Mouse (Mus musculus) forebrain, embryonic 13.5 days (tissue): Measurements from ENCODE around the gene Micall1. TPM values are rescaled to one million over a fixed set of nuclear protein-coding genes. Genes with fewer than 3 reads are reported as not detected.
A peak's percentile ranks its signal among the peaks of the same experiment; 100 is the strongest.

Experiments
- ATAC-seq: fragments of 200-750 bp; cut with Nextera tagmentation; 2 replicates; pipeline ENCODE4 v1.8.0; 2017
- H3K27ac ChIP-seq: fragments of 300-500 bp; sonication (generic); 2 replicates; pipeline ENCODE4 v1.5.1; 2015; ENCODE audit warnings: inconsistent platforms, mild to moderate bottlenecking, moderate library complexity
- H3K27me3 ChIP-seq: fragments of 300-500 bp; sonication (generic); 2 replicates; pipeline ENCODE4 v1.6.1; 2015; ENCODE audit warnings: mild to moderate bottlenecking, inconsistent platforms
- H3K36me3 ChIP-seq: fragments of 300-500 bp; sonication (generic); 2 replicates; pipeline ENCODE4 v1.6.1; 2015; ENCODE audit warnings: mild to moderate bottlenecking, inconsistent platforms; ENCODE audit not compliant: poor library complexity, severe bottlenecking
- H3K4me1 ChIP-seq: fragments of 300-500 bp; sonication (generic); 2 replicates; pipeline ENCODE4 v1.6.1; 2015; ENCODE audit warnings: inconsistent platforms
- H3K4me2 ChIP-seq: fragments of 300-500 bp; sonication (generic); 2 replicates; pipeline ENCODE4 v1.6.1; 2015; ENCODE audit warnings: inconsistent platforms, mild to moderate bottlenecking, moderate library complexity
- H3K4me3 ChIP-seq: fragments of 300-500 bp; sonication (generic); 2 replicates; pipeline ENCODE4 v1.5.1; 2015; ENCODE audit warnings: mild to moderate bottlenecking, inconsistent platforms
- H3K9ac ChIP-seq: fragments of 300-500 bp; sonication (generic); 2 replicates; pipeline ENCODE4 v1.6.1; 2015; ENCODE audit warnings: mild to moderate bottlenecking, inconsistent platforms
- H3K9me3 ChIP-seq: fragments of 300-500 bp; sonication (generic); replicated peaks from 2 replicates; pipeline ENCODE4 v1.6.1; 2016; ENCODE audit warnings: inconsistent platforms
- WGBS: fragments of 180-500 bp; shearing (Covaris S2); methylation state at CpG from one replicate; pipeline ENCODE4 v1.1.7; 2015; 5-methylcytosine and 5-hydroxymethylcytosine counted together
- polyA plus RNA-seq: library from polyadenylated mRNA; unstranded; fragments of >200 nt; fragmentation: Nextera tagmentation; extraction: Ambion mirVana; gene quantifications from 2 replicates; pipeline ENCODE4 v1.2.1, GENCODE M21; 2015

The Micall1 gene
- polyA plus RNA-seq, 1 experiment from 2014 or later: 5.4 TPM

- peaks cover 23% of the 10 kb centered on the region for H3K4me1 ChIP-seq
- 34% methylated on average over 10 of the region's 10 CpGs for WGBS
- peak overlapping the region; percentile 96 for H3K4me2 ChIP-seq
- no peaks in the 10 kb centered on the region for H3K9me3 ChIP-seq
- no peak for ATAC-seq
- H3K27me3 ChIP-seq: no peaks in the 10 kb centered on the region
- H3K9ac ChIP-seq: peak overlapping the region; percentile 83
- H3K4me3 ChIP-seq: peak overlapping the region; percentile 96
- peaks cover 32% of the 10 kb centered on the region for H3K36me3 ChIP-seq
- peak overlapping the region; percentile 81 for H3K27ac ChIP-seq
Measured at GRCm38 (mm10) chr15:79074446-79074845, 34.3 kb upstream of the Micall1 start.

- H3K27me3 ChIP-seq: no peaks in the 10 kb centered on the region
- peaks cover 37% of the 10 kb centered on the region for H3K36me3 ChIP-seq
- peak within 1 kb of the TSS; percentile 96 for H3K4me2 ChIP-seq
- WGBS: under 1% methylated on average over 49 of the region's 49 CpGs
- H3K4me3 ChIP-seq: peak within 1 kb of the TSS; percentile 96
- H3K9ac ChIP-seq: peak within 1 kb of the TSS; percentile 83
- H3K27ac ChIP-seq: peak within 1 kb of the TSS; percentile 81
- no peaks in the 10 kb centered on the region for H3K9me3 ChIP-seq
- peaks cover 23% of the 10 kb centered on the region for H3K4me1 ChIP-seq
- ATAC-seq: peak; percentile 94
Measured at GRCm38 (mm10) chr15:79074913-79075532, 33.7 kb upstream of the Micall1 start, which contains the start of gene Eif3l. Gene Eif3l, plus strand, starts transcription at chr15:79075179.

DNA sequence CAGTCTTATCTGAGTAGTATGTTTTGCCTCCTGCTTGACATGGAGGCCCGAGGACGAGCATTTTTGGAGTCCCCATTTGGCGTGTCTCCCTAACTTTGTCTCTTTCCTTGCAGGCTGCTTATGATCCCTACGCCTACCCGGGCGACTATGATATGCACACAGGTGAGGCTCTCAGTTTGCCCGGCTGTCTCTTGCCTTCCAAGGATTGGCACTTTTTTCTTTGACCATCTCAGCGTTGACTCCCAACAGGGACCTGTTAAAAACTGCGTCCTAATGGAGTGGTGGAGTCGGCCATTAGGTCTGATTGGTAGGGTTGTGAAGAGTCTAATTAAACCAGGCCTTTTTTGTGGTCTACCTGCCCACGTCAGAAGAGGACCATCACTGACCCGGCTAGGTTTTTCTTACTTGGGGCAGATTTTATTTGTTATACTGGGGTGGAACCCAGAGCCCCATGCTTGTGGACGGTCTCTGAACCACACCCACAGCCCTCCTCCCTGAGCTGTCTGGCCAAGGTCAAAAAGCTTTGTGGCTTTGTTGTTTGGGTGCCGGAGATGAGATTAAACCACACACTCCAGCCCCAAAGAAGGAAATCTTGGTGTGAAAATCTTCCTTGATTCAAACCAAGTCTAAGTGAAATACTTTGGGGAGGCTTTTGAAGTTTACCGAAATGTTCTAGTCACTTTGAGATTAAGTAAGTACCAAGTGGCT is 32.9 kb upstream of the Micall1 start:
- Histone ChIP-seq H3K9ac (peak overlapping the region; percentile 83), H3K4me3 (peak overlapping the region; percentile 96), H3K27ac (no peak overlapping the region), H3K36me3 (peaks cover 43% of the 10 kb centered on the region), H3K9me3 (no peaks in the 10 kb centered on the region), H3K27me3 (no peaks in the 10 kb centered on the region), H3K4me2 (peak overlapping the region; percentile 96), H3K4me1 (peaks cover 23% of the 10 kb centered on the region)
- no peak; the same call in 1 of the 2 replicates for ATAC-seq
- 40% methylated on average over 15 of the region's 15 CpGs for WGBS

- Histone ChIP-seq H3K27me3 (no peaks in the 10 kb centered on the region), H3K9ac (no peak overlapping the region), H3K9me3 (no peaks in the 10 kb centered on the region), H3K4me1 (peaks cover 16% of the 10 kb centered on the region), H3K27ac (no peak overlapping the region), H3K36me3 (peaks cover 81% of the 10 kb centered on the region), H3K4me2 (no peak overlapping the region), H3K4me3 (no peak overlapping the region)
- 97% methylated on average over 7 of the region's 7 CpGs for WGBS
- no peak for ATAC-seq
Measured at GRCm38 (mm10) chr15:79079567-79079966, 29.1 kb upstream of the Micall1 start.

DNA sequence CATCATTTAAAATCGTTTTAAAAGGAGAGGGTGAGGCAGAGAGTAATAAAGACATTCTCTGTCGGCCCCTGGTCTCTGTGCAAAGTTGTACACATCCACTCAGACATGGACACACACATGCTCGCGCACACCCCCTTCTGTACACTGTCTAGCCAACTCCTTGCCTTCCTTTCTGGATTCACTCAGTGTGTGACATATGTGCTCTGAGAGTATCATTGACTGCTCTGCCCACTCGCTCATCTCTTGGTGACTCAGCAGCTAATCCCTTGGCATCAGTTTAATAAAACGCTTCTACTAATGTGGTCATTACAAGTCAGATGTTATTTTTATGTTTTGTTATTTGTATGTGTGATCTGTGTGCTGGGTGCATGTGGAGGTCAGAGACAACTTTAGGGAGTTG is 16.4 kb upstream of the Micall1 start:
- H3K4me1 ChIP-seq: no peaks in the 10 kb centered on the region
- WGBS: 93% methylated on average over 6 of the region's 6 CpGs
- H3K9ac ChIP-seq: no peak overlapping the region
- H3K27ac ChIP-seq: no peak overlapping the region
- H3K9me3 ChIP-seq: no peaks in the 10 kb centered on the region
- no peak for ATAC-seq
- peaks cover 90% of the 10 kb centered on the region for H3K36me3 ChIP-seq
- no peak overlapping the region for H3K4me2 ChIP-seq
- H3K27me3 ChIP-seq: no peaks in the 10 kb centered on the region
- H3K4me3 ChIP-seq: no peak overlapping the region

GRCm38 (mm10) chr15:79093083-79093839 is 15.4 kb upstream of the Micall1 start:
- Histone ChIP-seq H3K4me1 (0 out of 2 replicates have a peak, but pooled peaks cover 6% of the 10 kb centered on the region), H3K9me3 (no peaks in the 10 kb centered on the region)
- 79% methylated on average over 7 of the region's 7 CpGs for WGBS

GRCm38 (mm10) chr15:79095483-79095882 is 13.2 kb upstream of the Micall1 start:
- ATAC-seq: no peak
- 89% methylated on average over 5 of the region's 5 CpGs for WGBS
- Histone ChIP-seq H3K36me3 (peaks cover 61% of the 10 kb centered on the region), H3K27ac (no peak overlapping the region), H3K27me3 (no peaks in the 10 kb centered on the region), H3K4me1 (0 out of 2 replicates have a peak, but pooled peaks cover 6% of the 10 kb centered on the region), H3K4me2 (no peak overlapping the region), H3K9ac (no peak overlapping the region), H3K4me3 (no peak overlapping the region), H3K9me3 (no peaks in the 10 kb centered on the region)

More at GRCm38 (mm10) chr15:79093083-79093839, 15.4 kb upstream of the Micall1 start:
- Histone ChIP-seq H3K4me3 (no peak overlapping the region), H3K27me3 (no peaks in the 10 kb centered on the region), H3K4me2 (no peak overlapping the region), H3K9ac (no peak overlapping the region), H3K36me3 (peaks cover 83% of the 10 kb centered on the region), H3K27ac (no peak overlapping the region)
- no peak for ATAC-seq

DNA sequence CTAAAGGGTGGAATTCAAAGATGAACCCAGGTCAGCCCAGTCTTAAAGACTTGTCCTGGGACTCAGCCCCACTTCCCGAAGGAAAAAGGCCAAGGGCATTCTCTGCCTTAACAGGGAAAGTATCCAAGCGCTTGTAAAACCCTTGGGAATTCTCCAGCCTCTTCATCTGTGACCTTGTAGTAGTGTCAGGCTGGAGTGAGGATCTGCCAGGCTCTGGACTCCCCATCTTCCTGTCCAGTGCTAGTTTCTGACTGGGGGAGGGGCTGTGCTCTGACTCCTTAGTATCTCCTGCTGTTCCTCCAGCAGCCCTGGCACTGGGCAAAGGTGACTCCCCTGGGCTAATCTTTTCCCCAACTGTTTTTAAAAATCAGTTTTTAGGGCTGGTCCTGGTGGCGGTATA is 12.1 kb upstream of the Micall1 start:
- no peaks in the 10 kb centered on the region for H3K9me3 ChIP-seq

GRCm38 (mm10) chr15:79097135-79097534 is 11.6 kb upstream of the Micall1 start:
- Histone ChIP-seq H3K9me3 (no peaks in the 10 kb centered on the region), H3K27me3 (no peaks in the 10 kb centered on the region), H3K4me2 (no peak overlapping the region), H3K36me3 (peaks cover 45% of the 10 kb centered on the region), H3K4me3 (no peak overlapping the region), H3K9ac (no peak overlapping the region), H3K27ac (peak overlapping the region; percentile 36; the same call in 1 of the 2 replicates), H3K4me1 (0 out of 2 replicates have a peak, but pooled peaks cover 6% of the 10 kb centered on the region)
- no peak for ATAC-seq
- 51% methylated on average over 2 of the region's 2 CpGs for WGBS

More for the DNA sequence above, 12.1 kb upstream of the Micall1 start:
- H3K4me2 ChIP-seq: no peak overlapping the region
- WGBS: 85% methylated on average over 3 of the region's 3 CpGs
- ATAC-seq: no peak
- no peak overlapping the region for H3K27ac ChIP-seq
- H3K36me3 ChIP-seq: peaks cover 50% of the 10 kb centered on the region
- no peak overlapping the region for H3K9ac ChIP-seq
- no peaks in the 10 kb centered on the region for H3K27me3 ChIP-seq
- no peak overlapping the region for H3K4me3 ChIP-seq
- H3K4me1 ChIP-seq: 0 out of 2 replicates have a peak, but pooled peaks cover 6% of the 10 kb centered on the region

DNA sequence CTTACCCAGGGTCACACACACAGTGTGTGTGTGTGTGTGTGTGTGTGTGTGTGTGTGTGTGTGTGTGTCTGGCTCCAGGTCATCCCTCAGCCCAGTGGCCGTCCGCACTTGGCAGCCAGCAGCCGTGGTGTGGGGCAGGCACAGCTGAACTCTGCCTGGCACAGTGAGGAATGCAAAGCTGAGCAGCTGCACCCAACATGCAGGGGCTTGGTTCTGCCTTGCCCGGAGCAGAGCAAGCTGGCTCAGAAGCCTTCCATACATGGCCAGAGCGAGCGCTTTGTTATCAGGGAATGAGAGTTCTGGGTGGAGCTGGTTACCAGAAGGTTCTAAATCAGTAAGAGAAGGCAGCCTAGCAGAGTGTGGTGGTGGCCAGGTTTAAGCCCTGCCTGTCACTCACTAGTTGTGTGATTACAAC is 11.1 kb upstream of the Micall1 start:
- 64% methylated on average over 6 of the region's 6 CpGs for WGBS
- H3K27ac ChIP-seq: peak overlapping the region; percentile 36; the same call in 1 of the 2 replicates

DNA sequence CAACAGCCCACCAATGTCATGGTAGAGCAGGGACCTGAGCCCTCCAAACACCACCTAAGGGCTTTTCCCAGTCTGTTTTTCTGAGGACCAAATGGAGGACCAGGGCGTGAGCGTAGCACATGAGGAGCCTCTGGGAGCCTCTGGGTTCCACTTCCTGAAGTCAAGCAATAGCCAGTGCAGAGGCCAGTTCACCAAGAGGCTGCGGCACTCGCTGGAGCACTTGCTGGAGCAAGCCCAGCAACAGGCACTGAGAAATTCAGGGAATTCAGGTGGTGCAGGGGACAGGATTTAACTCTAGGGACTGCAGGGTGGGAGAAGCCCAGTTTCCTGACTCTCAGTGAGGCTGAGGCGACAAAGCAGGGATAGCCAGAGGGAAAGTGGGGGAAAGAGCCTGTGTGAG is 10.5 kb upstream of the Micall1 start:
- ATAC-seq: no peak
- WGBS: 78% methylated on average over 5 of the region's 5 CpGs
- H3K36me3 ChIP-seq: peaks cover 34% of the 10 kb centered on the region
- no peak overlapping the region for H3K4me3 ChIP-seq
- no peak overlapping the region for H3K4me2 ChIP-seq
- no peaks in the 10 kb centered on the region for H3K9me3 ChIP-seq
- no peak overlapping the region for H3K27ac ChIP-seq
- H3K9ac ChIP-seq: no peak overlapping the region
- H3K4me1 ChIP-seq: 0 out of 2 replicates have a peak, but pooled peaks cover 6% of the 10 kb centered on the region
- no peaks in the 10 kb centered on the region for H3K27me3 ChIP-seq

More for the DNA sequence above, 11.1 kb upstream of the Micall1 start:
- peaks cover 40% of the 10 kb centered on the region for H3K36me3 ChIP-seq
- H3K4me2 ChIP-seq: no peak overlapping the region
- H3K4me3 ChIP-seq: no peak overlapping the region
- 0 out of 2 replicates have a peak, but pooled peaks cover 6% of the 10 kb centered on the region for H3K4me1 ChIP-seq
- ATAC-seq: no peak
- no peaks in the 10 kb centered on the region for H3K9me3 ChIP-seq
- no peaks in the 10 kb centered on the region for H3K27me3 ChIP-seq
- 0 out of 2 replicates have a peak overlapping the region, but pooled peaks have one; percentile 17 for H3K9ac ChIP-seq
